Mouse (Mus musculus) lung, embryonic 16.5 days (tissue): ENCODE measurements around the gene Prrx1. TPM values are rescaled to one million over a fixed set of nuclear protein-coding genes. Genes with fewer than 3 reads are reported as not detected.

Experiments
- ATAC-seq: fragments of 200-750 bp; cut with Nextera tagmentation; 2 replicates; pipeline ENCODE4 v1.8.0; 2017; ENCODE audit warnings: low read depth, mild to moderate bottlenecking, moderate library complexity
- H3K27ac ChIP-seq: fragments of 300-500 bp; sonication (generic); 2 replicates; pipeline ENCODE4 v1.5.1; 2014; ENCODE audit warnings: mild to moderate bottlenecking, control low read depth, low read length
- H3K27me3 ChIP-seq: fragments of 300-500 bp; sonication (generic); 2 replicates; pipeline ENCODE4 v1.6.1; 2014; ENCODE audit warnings: low read depth, low read length, mixed read lengths; ENCODE audit not compliant: control insufficient read depth, insufficient read depth
- H3K36me3 ChIP-seq: fragments of 300-500 bp; sonication (generic); 2 replicates; pipeline ENCODE4 v1.6.1; 2014; ENCODE audit warnings: low read length; ENCODE audit not compliant: control insufficient read depth, insufficient read depth
- H3K4me1 ChIP-seq: fragments of 300-500 bp; sonication (generic); replicated peaks from 2 replicates; pipeline ENCODE4 v1.6.1; 2014; ENCODE audit warnings: low read length, mixed read lengths; ENCODE audit not compliant: control insufficient read depth, insufficient read depth
- H3K4me2 ChIP-seq: fragments of 300-500 bp; sonication (generic); 2 replicates; pipeline ENCODE4 v1.6.1; 2014; ENCODE audit warnings: low read depth, low read length, control low read depth
- H3K4me3 ChIP-seq: fragments of 300-500 bp; sonication (generic); 2 replicates; pipeline ENCODE4 v1.5.1; 2014; ENCODE audit warnings: mild to moderate bottlenecking, low read length, control low read depth
- H3K9ac ChIP-seq: fragments of 300-500 bp; sonication (generic); 2 replicates; pipeline ENCODE4 v1.6.1; 2014; ENCODE audit warnings: low read length, control low read depth
- H3K9me3 ChIP-seq: fragments of 300-500 bp; sonication (generic); 2 replicates; pipeline ENCODE4 v1.6.1; 2016; ENCODE audit warnings: low read length; ENCODE audit not compliant: control insufficient read depth
- WGBS: fragments of 180-500 bp; shearing (Covaris S2); extraction: QIAGEN DNeasy Blood & Tissue Kit; methylation state at CpG from one replicate; pipeline ENCODE4 v1.1.7; 2014; 5-methylcytosine and 5-hydroxymethylcytosine counted together
- polyA plus RNA-seq: library from polyadenylated mRNA; unstranded; fragments of >200 nt; fragmentation: Nextera tagmentation; extraction: Ambion mirVana; gene quantifications from 2 replicates; pipeline ENCODE4 v1.2.1, GENCODE M21; 2015

The Prrx1 gene
- polyA plus RNA-seq, 1 experiment from 2014 or later, result 10.0 TPM

- H3K36me3 ChIP-seq, result no peaks in the 10 kb centered on the region
- no peak overlapping the region for H3K27ac ChIP-seq
- no peak overlapping the region for H3K4me3 ChIP-seq
- no peaks in the 10 kb centered on the region for H3K9me3 ChIP-seq
- WGBS, result 40% methylated on average over 7 of the region's 7 CpGs
- H3K4me2 ChIP-seq, result no peak overlapping the region
- 0 out of 2 replicates have a peak, but pooled peaks cover 2% of the 10 kb centered on the region for H3K4me1 ChIP-seq
- H3K27me3 ChIP-seq, result no peaks in the 10 kb centered on the region
- H3K9ac ChIP-seq, result no peak overlapping the region
- ATAC-seq, result no peak
These were observed 31.9 kb downstream of the Prrx1 start for GRCm38 (mm10) chr1:163281450-163282198.

- no peaks in the 10 kb centered on the region for H3K9me3 ChIP-seq
- 40% methylated on average over 2 of the region's 2 CpGs for WGBS
- H3K36me3 ChIP-seq, result no peaks in the 10 kb centered on the region
- no peaks in the 10 kb centered on the region for H3K27me3 ChIP-seq
- no peak overlapping the region for H3K27ac ChIP-seq
- no peak overlapping the region for H3K4me2 ChIP-seq
- ATAC-seq, result no peak
- H3K9ac ChIP-seq, result no peak overlapping the region
- no peak overlapping the region for H3K4me3 ChIP-seq
- H3K4me1 ChIP-seq, result 0 out of 2 replicates have a peak, but pooled peaks cover 2% of the 10 kb centered on the region
These were observed 32.7 kb downstream of the Prrx1 start for GRCm38 (mm10) chr1:163280842-163281122.

GRCm38 (mm10) chr1:163280097-163280841 lies 33.2 kb downstream of the Prrx1 start:
- H3K36me3 ChIP-seq, result no peaks in the 10 kb centered on the region
- H3K9me3 ChIP-seq, result no peaks in the 10 kb centered on the region
- H3K4me3 ChIP-seq, result no peak overlapping the region
- H3K9ac ChIP-seq, result no peak overlapping the region
- no peak overlapping the region for H3K27ac ChIP-seq
- no peaks in the 10 kb centered on the region for H3K27me3 ChIP-seq
- WGBS, result 50% methylated on average over 7 of the region's 7 CpGs
- H3K4me2 ChIP-seq, result no peak overlapping the region
- 0 out of 2 replicates have a peak, but pooled peaks cover 2% of the 10 kb centered on the region for H3K4me1 ChIP-seq
- ATAC-seq, result no peak

- 75% methylated on average over 7 of the region's 7 CpGs for WGBS
These were observed 36.4 kb downstream of the Prrx1 start for GRCm38 (mm10) chr1:163277069-163277468.

GRCm38 (mm10) chr1:163274919-163275318 lies 38.6 kb downstream of the Prrx1 start:
- H3K27ac ChIP-seq, result no peak overlapping the region
- WGBS, result 77% methylated on average over 3 of the region's 3 CpGs
- no peak overlapping the region for H3K4me2 ChIP-seq
- no peak for ATAC-seq
- H3K4me1 ChIP-seq, result 0 out of 2 replicates have a peak, but pooled peaks cover 1% of the 10 kb centered on the region
- no peaks in the 10 kb centered on the region for H3K36me3 ChIP-seq
- no peaks in the 10 kb centered on the region for H3K9me3 ChIP-seq
- H3K4me3 ChIP-seq, result no peak overlapping the region
- H3K27me3 ChIP-seq, result no peaks in the 10 kb centered on the region
- H3K9ac ChIP-seq, result no peak overlapping the region

More at GRCm38 (mm10) chr1:163277069-163277468, 36.4 kb downstream of the Prrx1 start:
- H3K27me3 ChIP-seq, result no peaks in the 10 kb centered on the region
- ATAC-seq, result no peak
- H3K27ac ChIP-seq, result no peak overlapping the region
- no peaks in the 10 kb centered on the region for H3K9me3 ChIP-seq
- no peaks in the 10 kb centered on the region for H3K36me3 ChIP-seq
- H3K4me3 ChIP-seq, result no peak overlapping the region
- no peak overlapping the region for H3K4me2 ChIP-seq
- H3K9ac ChIP-seq, result no peak overlapping the region
- 0 out of 2 replicates have a peak, but pooled peaks cover 2% of the 10 kb centered on the region for H3K4me1 ChIP-seq

GRCm38 (mm10) chr1:163273132-163273531 lies 40.4 kb downstream of the Prrx1 start:
- H3K36me3 ChIP-seq, result no peaks in the 10 kb centered on the region
- H3K9me3 ChIP-seq, result no peaks in the 10 kb centered on the region
- no peaks in the 10 kb centered on the region for H3K4me1 ChIP-seq
- H3K9ac ChIP-seq, result no peak overlapping the region
- WGBS, result 87% methylated on average over 3 of the region's 3 CpGs
- no peaks in the 10 kb centered on the region for H3K27me3 ChIP-seq
- ATAC-seq, result no peak
- no peak overlapping the region for H3K4me3 ChIP-seq
- H3K27ac ChIP-seq, result no peak overlapping the region
- H3K4me2 ChIP-seq, result no peak overlapping the region

- ATAC-seq, result no peak
- no peak overlapping the region for H3K27ac ChIP-seq
- 87% methylated on average over 8 of the region's 8 CpGs for WGBS
- H3K36me3 ChIP-seq, result no peaks in the 10 kb centered on the region
- no peak overlapping the region for H3K4me3 ChIP-seq
- no peak overlapping the region for H3K4me2 ChIP-seq
- H3K27me3 ChIP-seq, result no peaks in the 10 kb centered on the region
- H3K9ac ChIP-seq, result no peak overlapping the region
- no peaks in the 10 kb centered on the region for H3K4me1 ChIP-seq
- H3K9me3 ChIP-seq, result no peaks in the 10 kb centered on the region
These were observed 46.5 kb downstream of the Prrx1 start for GRCm38 (mm10) chr1:163266853-163267538.

GRCm38 (mm10) chr1:163257298-163257697 lies 56.2 kb downstream of the Prrx1 start:
- no peak overlapping the region for H3K4me2 ChIP-seq
- no peaks in the 10 kb centered on the region for H3K9me3 ChIP-seq
- no peaks in the 10 kb centered on the region for H3K27me3 ChIP-seq
- no peak for ATAC-seq
- no peaks in the 10 kb centered on the region for H3K36me3 ChIP-seq
- 54% methylated on average over 2 of the region's 2 CpGs for WGBS
- H3K27ac ChIP-seq, result no peak overlapping the region
- no peak overlapping the region for H3K9ac ChIP-seq
- no peak overlapping the region for H3K4me3 ChIP-seq
- H3K4me1 ChIP-seq, result no peaks in the 10 kb centered on the region

GRCm38 (mm10) chr1:163255884-163256283 lies 57.6 kb downstream of the Prrx1 start:
- H3K36me3 ChIP-seq, result no peaks in the 10 kb centered on the region
- ATAC-seq, result no peak
- H3K9me3 ChIP-seq, result no peaks in the 10 kb centered on the region
- H3K4me3 ChIP-seq, result no peak overlapping the region
- no peak overlapping the region for H3K4me2 ChIP-seq
- no peak overlapping the region for H3K9ac ChIP-seq
- no peaks in the 10 kb centered on the region for H3K4me1 ChIP-seq
- 97% methylated on average over 2 of the region's 2 CpGs for WGBS
- no peaks in the 10 kb centered on the region for H3K27me3 ChIP-seq
- no peak overlapping the region for H3K27ac ChIP-seq
